Mouse (Mus musculus) T-helper 1 cell (primary cell): ENCODE measurements around the gene Gpc5.
"Not testable (repeated sequence)": the region's sequence is repeated elsewhere in the genome, so short reads cannot be mapped to it uniquely, and the experiment has no call there.

ENCODE experiments used
- in situ Hi-C: fragments of 300-600 bp; cut with MboI, MseI; formaldehyde crosslinking; loops from one replicate; pipeline ENCODE4 v1.15.1; 2025; ENCODE audit warnings: high pct_unique_total_duplicates

Gpc5 gene

GRCm38 (mm10) chr14:115092081-115092480 lies at the start of gene Gpc5:
TSS of gene Gpc5 (plus strand) at chr14:115092215.
- in situ Hi-C loops = no loop called here

- in situ Hi-C loops = no loop called here
Observed at GRCm38 (mm10) chr14:115042660-115043059, 49.4 kb upstream of the Gpc5 start.

DNA sequence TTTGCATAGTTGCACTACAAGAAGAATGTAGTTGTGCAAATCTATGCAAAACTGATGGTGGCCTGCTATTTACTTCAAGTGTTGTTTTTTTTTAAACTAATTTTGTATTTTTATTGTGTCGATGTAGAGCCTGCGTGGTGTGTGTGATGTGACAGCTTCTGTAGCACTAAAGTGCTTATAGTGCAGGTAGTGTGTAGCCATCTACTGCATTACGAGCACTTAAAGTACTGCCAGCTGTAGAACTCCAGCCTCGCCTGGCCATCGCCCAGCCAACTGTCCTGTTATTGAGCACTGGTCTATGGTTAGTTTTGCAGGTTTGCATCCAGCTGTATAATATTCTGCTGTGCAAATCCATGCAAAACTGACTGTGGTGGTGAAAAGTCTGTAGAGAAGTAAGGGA lies 48.0 kb upstream of the Gpc5 start:
- in situ Hi-C loops = no loop called here

DNA sequence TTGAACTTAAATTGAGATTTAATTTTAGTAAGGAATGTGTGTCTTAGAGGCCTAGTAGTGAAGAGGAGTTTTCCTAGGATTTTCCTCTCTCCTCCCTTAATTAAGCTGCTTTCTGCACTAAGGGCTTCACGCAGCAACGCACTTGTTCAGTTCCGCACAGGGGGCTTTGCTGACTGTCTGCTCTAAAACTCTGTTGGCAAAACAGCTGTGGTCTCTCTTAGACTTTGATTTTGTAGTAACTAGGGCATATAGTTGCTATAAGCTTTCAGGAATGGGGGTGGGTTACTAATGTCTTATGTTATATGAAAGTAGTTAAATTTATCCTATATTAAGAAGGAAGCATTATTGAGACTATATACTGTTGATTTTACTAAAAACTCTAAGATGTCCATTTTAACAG lies 46.3 kb upstream of the Gpc5 start:
- in situ Hi-C loops = no loop called here

DNA sequence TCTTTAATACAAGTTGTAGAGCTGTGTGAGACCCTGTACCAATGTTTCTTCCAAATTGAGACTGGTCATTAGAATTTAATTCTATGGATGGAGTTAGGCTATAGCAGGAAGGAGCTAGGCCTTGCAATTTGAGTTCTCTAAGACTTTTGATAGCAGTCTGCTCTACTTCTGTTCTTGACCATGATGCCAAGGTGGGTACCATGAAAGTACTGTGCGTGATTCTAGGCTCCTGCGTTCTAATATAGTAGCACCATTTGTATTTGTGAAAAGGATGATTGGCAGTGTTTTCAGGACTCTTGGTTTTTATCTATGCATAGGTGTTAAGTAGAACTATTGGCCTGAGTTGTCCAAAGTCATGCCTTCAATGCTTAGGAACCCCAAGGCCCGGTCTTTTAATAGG lies 44.7 kb upstream of the Gpc5 start:
- in situ Hi-C loops = no loop called here

GRCm38 (mm10) chr14:115047990-115048862 lies 43.8 kb upstream of the Gpc5 start:
- in situ Hi-C loops = no loop called here

- in situ Hi-C loops = no loop called here
Observed at GRCm38 (mm10) chr14:115048863-115049566, 43.0 kb upstream of the Gpc5 start.

GRCm38 (mm10) chr14:115049831-115050230 lies 42.2 kb upstream of the Gpc5 start:
- in situ Hi-C loops = no loop called here

- in situ Hi-C loops = no loop called here
Observed at GRCm38 (mm10) chr14:115051106-115051760, 40.8 kb upstream of the Gpc5 start.

- in situ Hi-C loops = no loop called here
Observed at GRCm38 (mm10) chr14:115052371-115052770, 39.6 kb upstream of the Gpc5 start.

- in situ Hi-C loops = no loop called here
Observed at GRCm38 (mm10) chr14:115054252-115054651, 37.8 kb upstream of the Gpc5 start.

- in situ Hi-C loops = no loop called here
Observed at GRCm38 (mm10) chr14:115057524-115057923, 34.5 kb upstream of the Gpc5 start.

DNA sequence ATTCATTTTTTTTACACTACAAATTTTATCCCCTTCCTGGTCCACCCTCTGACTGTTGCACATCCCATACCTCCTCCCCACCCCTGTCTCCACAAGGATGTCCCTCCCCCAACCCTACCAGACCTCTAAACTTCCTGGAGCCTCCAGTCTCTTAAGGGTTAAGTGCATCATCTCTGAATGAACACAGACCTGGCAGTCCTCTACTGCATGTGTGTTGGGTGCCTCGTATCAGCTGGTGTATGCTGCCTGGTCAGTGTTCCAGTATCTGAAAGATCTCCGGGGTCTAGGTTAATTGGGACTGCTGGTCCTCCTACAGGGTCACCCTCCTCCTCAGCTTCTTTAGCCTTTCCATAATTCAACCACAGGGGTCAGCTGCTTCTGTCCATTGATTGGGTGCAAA lies 25.9 kb upstream of the Gpc5 start:
- in situ Hi-C loops = not testable (repeated sequence)

GRCm38 (mm10) chr14:115070534-115070933 lies 21.5 kb upstream of the Gpc5 start:
- in situ Hi-C loops = no loop called here

DNA sequence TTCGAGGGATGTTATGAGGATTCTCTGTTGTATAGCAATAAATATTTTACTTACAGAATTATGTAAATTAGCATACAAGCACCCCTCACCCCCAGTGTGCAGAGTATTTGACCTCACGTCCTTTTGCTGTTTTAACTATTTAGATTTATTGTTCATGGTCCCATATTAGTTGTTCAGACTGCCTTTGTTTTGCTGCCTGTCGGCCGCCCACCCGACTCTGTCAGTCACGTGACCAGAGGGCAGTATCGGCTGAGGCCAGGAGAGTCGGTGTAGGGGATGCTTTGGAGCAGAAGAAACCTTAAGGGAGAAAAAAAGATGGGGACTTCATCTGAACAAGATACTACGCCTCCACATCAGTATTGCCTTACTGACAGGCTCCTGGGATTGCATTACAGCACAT lies 14.7 kb upstream of the Gpc5 start:
- in situ Hi-C loops = no loop called here

DNA sequence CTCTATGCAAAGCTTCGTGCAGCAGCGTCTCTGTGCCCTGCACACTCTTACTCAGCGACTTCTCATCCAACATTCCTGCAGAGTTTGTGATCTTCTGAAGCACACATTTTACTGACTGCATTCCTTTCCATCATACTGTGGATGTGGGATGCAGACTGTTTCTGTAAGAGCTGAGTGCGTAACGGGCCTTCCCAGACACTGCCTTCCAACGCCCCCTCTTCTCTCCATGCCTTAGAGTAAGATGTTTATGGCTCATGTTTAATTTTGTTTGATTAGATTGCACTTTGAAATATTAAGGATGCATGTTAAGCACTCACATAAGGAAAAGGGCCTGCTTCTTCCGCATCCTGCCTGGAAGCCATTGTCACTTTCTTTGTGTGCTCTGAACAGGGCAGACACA lies 14.0 kb upstream of the Gpc5 start:
- in situ Hi-C loops = no loop called here

DNA sequence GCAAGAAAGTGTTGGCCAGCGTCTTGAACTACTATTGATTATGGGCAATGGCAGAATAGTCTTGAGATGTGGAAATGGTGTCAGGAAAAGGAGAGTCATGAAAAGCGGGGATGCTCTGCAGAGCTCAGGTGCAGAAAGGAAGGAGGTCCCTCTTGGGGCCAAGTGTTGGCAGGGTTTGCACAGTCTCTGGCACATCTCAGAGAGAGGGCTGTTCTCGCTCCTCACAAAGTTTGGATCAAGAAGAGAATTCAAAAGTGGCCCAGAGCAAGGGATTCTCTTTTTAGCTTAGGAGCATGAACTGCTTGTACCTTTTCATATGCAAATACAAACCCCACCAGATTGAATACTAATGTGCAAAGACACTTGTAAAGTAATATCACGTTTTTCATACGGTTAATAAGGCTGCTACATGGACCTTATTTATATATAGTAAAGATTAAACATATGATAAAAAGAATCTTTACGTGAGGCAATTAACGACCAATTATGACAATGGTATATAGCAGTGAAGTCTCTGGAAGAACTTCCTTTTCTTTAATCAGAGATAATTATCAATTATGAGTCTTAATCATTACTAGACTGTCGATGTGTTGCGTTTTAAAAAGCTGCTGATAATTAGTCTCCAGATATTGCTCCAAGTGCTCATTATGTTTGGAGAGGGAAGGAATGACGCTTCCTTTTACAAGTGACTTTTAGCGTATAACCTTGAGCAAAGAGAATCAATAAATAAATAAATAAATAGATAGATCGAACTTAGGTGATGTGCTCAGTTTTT lies 10.1 kb upstream of the Gpc5 start:
- in situ Hi-C loops = no loop called here

DNA sequence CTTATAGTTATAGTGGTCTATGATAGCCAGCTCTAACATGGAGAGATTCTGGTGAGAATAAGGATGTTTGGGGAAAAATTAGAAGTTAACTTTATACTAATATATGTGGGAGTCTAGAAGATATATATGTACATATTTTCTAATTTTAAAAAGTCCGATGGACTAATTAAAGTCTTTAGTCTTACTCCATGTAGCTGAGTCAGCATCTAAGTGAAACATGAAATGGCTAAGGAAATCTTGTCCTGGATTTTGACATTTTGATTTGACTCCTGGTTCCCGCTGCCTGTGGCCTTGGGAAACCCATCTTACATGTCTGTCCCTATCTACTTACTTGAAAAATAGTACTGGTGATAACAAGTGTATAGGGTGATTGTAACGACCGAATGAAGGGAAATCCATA lies 1.5 kb upstream of the Gpc5 start:
- in situ Hi-C loops = no loop called here

DNA sequence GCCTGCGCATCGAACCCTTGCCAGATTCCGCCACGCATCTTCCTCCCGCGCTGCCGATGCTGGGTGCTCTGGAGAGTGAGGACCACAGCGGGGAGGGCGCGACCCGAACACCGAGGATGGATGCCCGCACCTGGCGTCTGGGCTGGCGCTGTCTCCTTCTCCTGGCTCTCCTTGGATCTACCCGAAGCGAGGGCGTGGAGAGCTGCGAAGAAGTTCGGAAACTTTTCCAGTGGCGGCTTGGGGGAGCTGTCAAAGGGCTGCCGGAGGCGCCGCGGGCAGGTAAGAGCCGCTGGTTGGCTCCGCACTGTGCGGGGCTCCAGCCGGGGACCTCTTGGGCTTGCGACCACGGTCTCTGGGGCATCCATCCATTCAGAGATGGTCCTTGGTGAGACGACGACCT lies 495 bp downstream of the Gpc5 start:
- in situ Hi-C loops = no loop called here

DNA sequence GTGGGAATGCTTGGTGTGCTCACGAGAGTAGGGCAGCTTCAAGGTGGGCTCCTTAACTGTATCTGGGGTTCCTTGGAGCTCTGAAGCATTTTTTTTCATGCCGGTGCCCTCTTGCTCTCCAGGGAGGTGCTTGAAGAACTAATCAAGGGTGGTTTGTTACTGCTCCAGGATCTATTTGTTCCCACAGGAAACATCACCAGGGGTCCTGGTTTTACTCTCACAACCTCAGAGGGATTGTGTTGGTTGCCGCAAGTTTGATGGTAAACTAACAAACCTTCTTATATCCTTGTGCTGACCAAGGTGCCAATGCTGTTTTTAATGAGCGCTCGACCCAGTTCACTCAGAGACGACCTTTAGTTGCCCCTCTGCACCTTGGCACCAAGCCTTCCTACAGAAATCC lies 937 bp downstream of the Gpc5 start:
- in situ Hi-C loops = no loop called here

GRCm38 (mm10) chr14:115100617-115101299 lies 8.7 kb downstream of the Gpc5 start:
- in situ Hi-C loops = no loop called here
